Mouse (Mus musculus) heart, postnatal 0 days (tissue): Measurements from ENCODE around the gene 4833439L19Rik. TPM values are rescaled to one million over a fixed set of nuclear protein-coding genes. Genes with fewer than 3 reads are reported as not detected.

ENCODE experiments used
- ATAC-seq: fragments of 200-750 bp; cut with Nextera tagmentation; 2 replicates; pipeline ENCODE4 v1.8.0; 2017; ENCODE audit warnings: low read depth, moderate number of reproducible peaks, moderate library complexity; ENCODE audit not compliant: insufficient read depth
- DNase-seq: peaks from one replicate; pipeline ENCODE4 v3.0.0-alpha.2; 2016; ENCODE audit warnings: low spot score
- H3K27ac ChIP-seq: fragments of 300-500 bp; sonication (generic); 2 replicates; pipeline ENCODE4 v1.5.1; 2014; ENCODE audit warnings: low read depth, mild to moderate bottlenecking
- H3K27me3 ChIP-seq: fragments of 300-500 bp; sonication (generic); 2 replicates; pipeline ENCODE4 v1.6.1; 2014; ENCODE audit warnings: low read length, mixed read lengths; ENCODE audit not compliant: control insufficient read depth, insufficient read depth
- H3K36me3 ChIP-seq: fragments of 300-500 bp; sonication (generic); replicated peaks from 2 replicates; pipeline ENCODE4 v1.6.1; 2014; ENCODE audit warnings: low read length, mixed read lengths; ENCODE audit not compliant: control insufficient read depth, insufficient read depth
- H3K4me1 ChIP-seq: fragments of 300-500 bp; sonication (generic); 2 replicates; pipeline ENCODE4 v1.6.1; 2014; ENCODE audit warnings: antibody characterized with exemption; ENCODE audit not compliant: control insufficient read depth, insufficient read depth
- H3K4me2 ChIP-seq: fragments of 300-500 bp; sonication (generic); 2 replicates; pipeline ENCODE4 v1.6.1; 2014; ENCODE audit warnings: low read depth, mild to moderate bottlenecking, low read length, moderate library complexity
- H3K4me3 ChIP-seq: fragments of 300-500 bp; sonication (generic); 2 replicates; pipeline ENCODE4 v1.5.1; 2014; ENCODE audit warnings: low read depth, low read length
- H3K9ac ChIP-seq: fragments of 300-500 bp; sonication (generic); replicated peaks from 2 replicates; pipeline ENCODE4 v1.6.1; 2014; ENCODE audit warnings: low read depth, low read length, mixed read lengths
- H3K9me3 ChIP-seq: fragments of 300-500 bp; sonication (generic); replicated peaks from 2 replicates; pipeline ENCODE4 v1.6.1; 2016; ENCODE audit warnings: low read length; ENCODE audit not compliant: control insufficient read depth
- CTCF ChIP-seq: IDR thresholded peaks from 2 replicates; pipeline ENCODE4 v1.5.1; 2016; ENCODE audit warnings: antibody characterized with exemption, control low read depth, low read depth
- EP300 ChIP-seq: IDR thresholded peaks from 2 replicates; pipeline ENCODE4 v1.6.1; 2016; ENCODE audit warnings: antibody characterized with exemption, low read depth
- WGBS: fragments of 180-500 bp; shearing (Covaris S2); extraction: QIAGEN DNeasy Blood & Tissue Kit; methylation state at CpG from one replicate; pipeline ENCODE4 v1.1.7; 2014; 5-methylcytosine and 5-hydroxymethylcytosine counted together
- polyA plus RNA-seq: library from polyadenylated mRNA; unstranded; fragments of >200 nt; fragmentation: Nextera tagmentation; extraction: Ambion mirVana; gene quantifications from 2 replicates; pipeline ENCODE4 v1.2.1, GENCODE M21; 2015
- total RNA-seq: library from RNA; depleted of rRNA; stranded (reverse); fragments of >200 nt; gene quantifications from 2 replicates; pipeline ENCODE4 v1.2.3, GENCODE M21; 2014; ENCODE audit warnings: low replicate concordance

Gene 4833439L19Rik
- total and polyA plus RNA-seq, 2 experiments from 2014 or later: 106 to 110 TPM

GRCm38 (mm10) chr13:54591776-54592356, 26.6 kb upstream of the 4833439L19Rik start:
- no peaks in the 10 kb centered on the region for H3K9me3 ChIP-seq
- no peak overlapping the region for H3K9ac ChIP-seq
- peaks cover 29% of the 10 kb centered on the region for H3K4me1 ChIP-seq
- ATAC-seq (no peak), DNase-seq (no peak)
- H3K4me3 ChIP-seq: no peak overlapping the region
- WGBS: 88% methylated on average over 8 of the region's 8 CpGs
- H3K27ac ChIP-seq: no peak overlapping the region
- no peak for TF ChIP-seq CTCF
- TF ChIP-seq EP300: no peak
- H3K36me3 ChIP-seq: peaks cover 25% of the 10 kb centered on the region
- H3K27me3 ChIP-seq: no peaks in the 10 kb centered on the region
- H3K4me2 ChIP-seq: peak overlapping the region; percentile 12; the same call in 1 of the 2 replicates

GRCm38 (mm10) chr13:54589996-54590951, 25.0 kb upstream of the 4833439L19Rik start, which contains the start of the genes Nop16 and Higd2a:
Gene Nop16 (minus strand): TSS chr13:54590090.
Gene Higd2a (plus strand): TSS chr13:54590207.
- WGBS: under 1% methylated on average over 51 of the region's 51 CpGs
- Histone ChIP-seq H3K27ac (peak within 1 kb of the TSS; percentile 90), H3K9me3 (no peaks in the 10 kb centered on the region), H3K27me3 (no peaks in the 10 kb centered on the region), H3K4me3 (peak within 1 kb of the TSS; percentile 89), H3K9ac (peak within 1 kb of the TSS; percentile 88), H3K4me2 (peak within 1 kb of the TSS; percentile 94), H3K36me3 (peaks cover 36% of the 10 kb centered on the region), H3K4me1 (peaks cover 14% of the 10 kb centered on the region; the same call in 1 of the 2 replicates)
- ATAC-seq (peak; percentile 98), DNase-seq (peak; percentile 99)
- TF ChIP-seq CTCF (no peak), EP300 (no peak; the same call in 1 of the 2 replicates)

- H3K36me3 ChIP-seq: peaks cover 36% of the 10 kb centered on the region
- H3K9ac ChIP-seq: peak overlapping the region; percentile 88
- peak overlapping the region; percentile 94 for H3K4me2 ChIP-seq
- peak overlapping the region; percentile 89 for H3K4me3 ChIP-seq
- WGBS: 1% methylated on average over 24 of the region's 24 CpGs
- no peak for DNase-seq
- no peaks in the 10 kb centered on the region for H3K9me3 ChIP-seq
- H3K27me3 ChIP-seq: no peaks in the 10 kb centered on the region
- no peak for TF ChIP-seq EP300
- no peak for TF ChIP-seq CTCF
- H3K4me1 ChIP-seq: peaks cover 10% of the 10 kb centered on the region; the same call in 1 of the 2 replicates
- peak overlapping the region; percentile 23 for H3K27ac ChIP-seq
- ATAC-seq: peak; percentile 1; the same call in 1 of the 2 replicates
Observed at GRCm38 (mm10) chr13:54589414-54589995, 24.3 kb upstream of the 4833439L19Rik start.

- DNase-seq (no peak), ATAC-seq (no peak)
- H3K4me3 ChIP-seq: no peak overlapping the region
- H3K4me2 ChIP-seq: no peak overlapping the region
- no peak for TF ChIP-seq CTCF
- no peak for TF ChIP-seq EP300
- no peak overlapping the region for H3K9ac ChIP-seq
- H3K27ac ChIP-seq: no peak overlapping the region
- peaks cover 5% of the 10 kb centered on the region; the same call in 1 of the 2 replicates for H3K4me1 ChIP-seq
- no peaks in the 10 kb centered on the region for H3K9me3 ChIP-seq
- H3K27me3 ChIP-seq: no peaks in the 10 kb centered on the region
- peaks cover 63% of the 10 kb centered on the region for H3K36me3 ChIP-seq
- 76% methylated on average over 11 of the region's 11 CpGs for WGBS
Observed at GRCm38 (mm10) chr13:54585831-54586230, 20.6 kb upstream of the 4833439L19Rik start.

GRCm38 (mm10) chr13:54582860-54583259, 17.6 kb upstream of the 4833439L19Rik start:
- no peak for DNase-seq
- WGBS: 81% methylated on average over 5 of the region's 5 CpGs
- Histone ChIP-seq H3K36me3 (peaks cover 89% of the 10 kb centered on the region), H3K27me3 (no peaks in the 10 kb centered on the region), H3K9me3 (no peaks in the 10 kb centered on the region), H3K4me3 (no peak overlapping the region), H3K9ac (no peak overlapping the region), H3K27ac (peak overlapping the region; percentile 30; the same call in 1 of the 2 replicates), H3K4me2 (no peak overlapping the region), H3K4me1 (no peaks in the 10 kb centered on the region)
- ATAC-seq: no peak
- TF ChIP-seq CTCF: no peak
- no peak for TF ChIP-seq EP300
